Mouse (Mus musculus) heart, adult 10 weeks (tissue): ENCODE measurements around the gene Naa15. TPM values are rescaled to one million over a fixed set of nuclear protein-coding genes. Genes with fewer than 3 reads are reported as not detected.

Source experiments
- polyA plus RNA-seq: library from polyadenylated mRNA; stranded (reverse); fragments of 350-450 nt; fragmentation: Illumina TruSeq; extraction: RNeasy Lipid Tissue Mini Kit (QIAGEN cat#74804); gene quantifications from one replicate; pipeline ENCODE4 v1.2.3, GENCODE M21; 2014; ENCODE audit warnings: low read depth, low replicate concordance

Naa15 gene
- 29.9 TPM for polyA plus RNA-seq

DNA sequence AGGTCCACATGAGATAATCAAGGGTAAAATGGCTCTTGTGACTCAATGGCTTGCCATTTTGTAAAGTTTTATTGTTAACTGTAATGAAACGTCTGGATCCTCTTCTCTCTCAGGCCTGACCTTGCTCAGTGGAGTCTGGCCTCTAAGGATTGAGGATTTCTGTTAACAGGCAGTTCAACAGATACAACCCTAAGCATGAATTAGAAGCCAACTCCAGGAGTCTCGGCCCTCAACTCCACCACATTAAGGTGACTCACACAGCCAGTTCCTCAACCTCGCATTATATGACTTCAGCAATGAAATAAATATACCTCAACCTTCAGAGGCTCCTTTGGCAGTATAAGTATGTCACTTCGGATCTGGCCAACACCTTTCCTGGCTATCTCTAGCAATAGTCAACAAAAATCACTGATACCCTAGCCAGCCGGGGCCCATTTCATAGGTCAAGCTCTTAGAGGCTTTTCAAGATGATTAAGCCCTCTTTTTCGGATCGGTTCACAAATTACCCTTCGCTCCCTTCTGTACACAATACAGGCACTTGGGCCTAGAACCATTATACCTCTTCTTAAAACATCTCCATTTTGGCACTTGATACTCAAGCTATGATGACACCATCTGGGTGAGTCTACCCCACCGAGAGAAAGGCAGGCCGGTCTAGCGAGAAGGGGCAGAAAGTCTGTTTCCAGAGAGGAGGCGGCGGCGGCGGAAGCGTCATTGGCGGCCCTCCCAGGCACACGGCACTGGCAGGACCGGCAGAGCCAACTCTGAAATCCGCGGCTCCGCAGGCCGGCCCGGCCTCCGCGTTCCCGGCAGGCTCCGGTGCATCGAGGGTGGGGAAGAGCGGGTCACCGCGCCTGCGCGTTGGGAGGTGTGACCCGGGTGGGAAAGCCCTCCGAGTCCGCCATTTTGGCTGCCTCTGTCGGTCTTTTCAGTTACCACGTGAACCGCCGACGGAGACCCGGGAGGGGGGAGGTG lies at the start of gene Naa15:
Gene Naa15, plus strand, starts transcription at position 51 of the 975 bp plus-strand sequence.

DNA sequence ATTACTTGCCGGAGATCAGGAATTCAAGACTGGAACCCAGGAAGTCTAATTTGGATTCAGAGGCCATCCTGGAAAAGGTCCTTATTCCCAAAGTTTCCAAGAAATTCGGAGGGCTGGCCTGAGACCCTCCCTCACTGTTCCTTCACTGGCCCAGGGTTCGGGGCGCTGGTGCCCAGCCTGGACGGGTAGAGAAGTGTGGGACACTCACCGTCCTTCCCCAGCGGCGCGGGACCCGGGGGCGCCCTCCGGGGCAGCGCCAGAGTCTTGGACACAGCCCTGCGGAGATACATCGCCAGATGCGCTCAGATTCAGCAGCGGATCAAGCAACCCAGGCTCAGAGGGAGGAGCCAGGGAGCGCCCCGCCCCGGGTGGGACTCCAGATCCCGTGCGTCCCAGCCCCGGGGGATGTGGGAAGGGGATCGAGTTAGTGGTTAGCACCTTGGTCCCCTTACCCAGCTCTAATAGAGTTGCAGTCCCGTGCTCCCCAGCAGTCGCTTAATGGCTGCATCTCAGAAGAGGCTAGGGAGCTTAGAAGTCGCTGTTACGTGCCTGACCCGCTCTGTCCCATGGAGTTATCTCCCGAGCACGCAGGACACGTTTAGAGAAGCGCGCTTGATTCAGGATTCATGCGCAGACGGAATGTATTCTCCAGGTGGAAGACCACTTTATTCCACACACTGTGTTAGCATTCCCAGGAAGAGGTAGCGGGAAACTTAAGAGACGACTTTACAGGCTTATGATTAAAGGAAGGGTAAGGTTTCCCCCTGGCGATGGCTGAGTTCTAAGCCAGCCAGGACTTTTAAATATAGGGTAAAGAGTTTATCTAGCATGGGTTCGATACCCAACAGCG lies 18.5 kb upstream of the Naa15 start, which contains the start of gene Mgarp:
Gene Mgarp, minus strand, starts transcription at position 520 of the 850 bp plus-strand sequence.

DNA sequence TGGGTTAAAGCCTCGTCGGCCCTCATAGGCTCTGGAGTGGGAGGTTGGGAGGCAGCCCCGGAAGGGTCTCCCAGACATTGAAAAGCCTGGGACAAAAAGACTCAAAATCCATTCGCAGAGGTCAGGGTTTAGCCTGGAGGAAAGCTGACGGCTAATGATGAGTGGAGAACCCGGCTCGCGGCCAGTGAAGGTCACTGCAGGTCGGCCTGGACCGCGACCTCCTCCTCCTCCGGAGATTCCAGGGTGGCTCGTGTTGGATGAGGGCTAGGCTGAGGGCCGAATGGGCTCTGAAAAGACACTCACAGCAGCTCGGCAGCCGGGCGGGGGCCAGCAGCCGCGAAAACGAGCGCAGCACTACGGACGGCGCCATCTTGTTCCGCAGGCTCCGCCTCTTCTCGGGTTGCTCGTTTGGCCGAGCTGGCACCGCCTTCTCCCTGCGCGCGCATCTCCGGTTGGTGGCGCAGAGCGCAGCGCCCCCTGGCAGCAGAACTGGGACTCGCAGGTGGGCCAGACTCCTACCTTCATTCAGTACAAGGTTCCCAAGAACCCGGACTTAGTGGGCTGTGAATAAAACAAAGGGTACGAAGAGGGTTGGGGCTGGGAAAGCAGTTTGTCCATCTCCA lies 6.3 kb upstream of the Naa15 start, which contains the start of gene Ndufc1:
Gene Ndufc1, minus strand, starts transcription at position 428 of the 623 bp plus-strand sequence.

DNA sequence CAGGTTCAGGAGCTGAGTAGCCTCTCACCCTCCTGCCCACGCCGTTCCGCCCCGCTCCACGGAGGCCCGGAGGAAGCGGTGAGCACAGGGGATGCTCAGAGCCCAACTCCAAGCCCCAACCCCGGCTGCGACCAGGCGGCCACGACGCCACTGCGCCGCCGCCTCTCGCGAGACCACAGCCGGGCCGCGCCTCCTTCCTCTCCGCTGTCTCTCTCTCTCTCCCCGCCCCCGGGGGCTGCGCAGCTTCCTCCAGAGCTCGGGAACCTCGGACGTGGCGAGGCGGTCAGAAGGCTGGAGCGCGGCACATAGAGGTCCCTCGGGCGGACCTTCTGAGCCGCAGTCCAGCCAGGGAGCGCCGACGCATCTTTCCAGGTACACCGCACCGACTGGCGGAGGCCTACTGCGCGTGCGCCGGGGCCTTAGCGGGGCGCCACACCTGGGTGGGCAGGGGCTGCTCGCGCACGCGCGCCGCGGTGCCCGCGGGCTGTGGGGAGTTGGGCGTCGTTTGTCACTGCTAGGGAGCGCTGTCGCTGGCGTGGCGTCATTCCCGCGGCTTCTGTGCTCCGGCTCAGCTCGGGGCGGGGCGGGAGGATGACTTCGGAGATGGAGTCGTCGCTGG lies 68.9 kb downstream of the Naa15 start, which contains the start of gene Rab33b:
Gene Rab33b, plus strand, starts transcription at position 180 of the 619 bp plus-strand sequence.

Other genes starting within 250 kb of the Naa15 start
- gene Noct, start 190.7 kb upstream of the Naa15 start, polyA plus RNA-seq = 25.0 TPM
- 37.2 TPM for gene Elf2, start 74.5 kb upstream of the Naa15 start, polyA plus RNA-seq
- gene Mgarp, start 18.4 kb upstream of the Naa15 start, polyA plus RNA-seq = 0.39 TPM
- gene Ndufc1, start 6.2 kb upstream of the Naa15 start, polyA plus RNA-seq = 1,266 TPM
- 7.3 TPM for gene Rab33b, start 68.8 kb downstream of the Naa15 start, polyA plus RNA-seq
- gene Setd7, start 145.7 kb downstream of the Naa15 start, polyA plus RNA-seq = 31.6 TPM
- gene Mgst2, start 245.2 kb downstream of the Naa15 start, polyA plus RNA-seq = not detected